Mouse (Mus musculus): ENCODE results near the gene Ascl5. TPM values are rescaled to one million over a fixed set of nuclear protein-coding genes. Genes with fewer than 3 reads are reported as not detected.

Gene Ascl5
- total and polyA plus RNA-seq, 2 experiments from 2014 or later, result 0.30 to 3.0 TPM

GRCm38 (mm10) chr1:136066621-136067020 lies 16.0 kb downstream of the Ascl5 start:
- no peak for TF ChIP-seq CTCF (IDR thresholded peaks at IDR 0.05)
- Histone ChIP-seq H3K9ac (replicated peaks; ENCODE audit: low read length, poor library complexity, severe bottlenecking) (no peak overlapping the region), H3K36me3 (ENCODE audit: insufficient read depth, low read length) (no peaks in the 10 kb centered on the region), H3K27me3 (ENCODE audit: insufficient read depth, low read length) (no peaks in the 10 kb centered on the region), H3K4me3 (ENCODE audit: low read depth, low read length) (no peak overlapping the region), H3K27ac (ENCODE audit: low read depth, low read length) (no peak overlapping the region), H3K4me1 (ENCODE audit: insufficient read depth, low read length) (no peaks in the 10 kb centered on the region), H3K4me2 (ENCODE audit: low read depth, low read length, poor library complexity, severe bottlenecking) (no peak overlapping the region), H3K9me3 (ENCODE audit: low read length) (no peaks in the 10 kb centered on the region)
- DNase-seq (ENCODE audit: low spot score) (no peak), ATAC-seq (ENCODE audit: low FRiP score) (no peak)
- 54% methylated on average over 1 of the region's 1 CpGs for WGBS

- ATAC-seq (ENCODE audit: low FRiP score) (no peak), DNase-seq (ENCODE audit: low spot score) (no peak)
- H3K36me3 ChIP-seq (ENCODE audit: insufficient read depth, low read length), result no peaks in the 10 kb centered on the region
- H3K4me2 ChIP-seq (ENCODE audit: low read depth, low read length, poor library complexity, severe bottlenecking), result no peak overlapping the region
- H3K27me3 ChIP-seq (ENCODE audit: insufficient read depth, low read length), result no peaks in the 10 kb centered on the region
- H3K4me1 ChIP-seq (ENCODE audit: insufficient read depth, low read length), result no peaks in the 10 kb centered on the region
- H3K9ac ChIP-seq (replicated peaks; ENCODE audit: low read length, poor library complexity, severe bottlenecking), result no peak overlapping the region
- no peak overlapping the region for H3K4me3 ChIP-seq (ENCODE audit: low read depth, low read length)
- H3K9me3 ChIP-seq (ENCODE audit: low read length), result no peaks in the 10 kb centered on the region
- WGBS, result 48% methylated on average over 3 of the region's 3 CpGs
- TF ChIP-seq CTCF (IDR thresholded peaks at IDR 0.05), result no peak
- no peak overlapping the region for H3K27ac ChIP-seq (ENCODE audit: low read depth, low read length)
These were observed 17.0 kb downstream of the Ascl5 start for GRCm38 (mm10) chr1:136067579-136067978.

GRCm38 (mm10) chr1:136076086-136076485 lies 25.5 kb downstream of the Ascl5 start:
- ATAC-seq (ENCODE audit: low FRiP score), result no peak

GRCm38 (mm10) chr1:136077656-136078055 lies 27.1 kb downstream of the Ascl5 start:
- DNase-seq (ENCODE audit: low spot score) (no peak), ATAC-seq (ENCODE audit: low FRiP score) (no peak)
- no peak overlapping the region for H3K4me3 ChIP-seq (ENCODE audit: low read depth, low read length)
- H3K36me3 ChIP-seq (ENCODE audit: insufficient read depth, low read length), result no peaks in the 10 kb centered on the region
- H3K4me1 ChIP-seq (ENCODE audit: insufficient read depth, low read length), result no peaks in the 10 kb centered on the region
- no peak overlapping the region for H3K4me2 ChIP-seq (ENCODE audit: low read depth, low read length, poor library complexity, severe bottlenecking)
- no peaks in the 10 kb centered on the region for H3K27me3 ChIP-seq (ENCODE audit: insufficient read depth, low read length)
- H3K9ac ChIP-seq (replicated peaks; ENCODE audit: low read length, poor library complexity, severe bottlenecking), result no peak overlapping the region
- 0 out of 2 replicates have a peak, but pooled peaks cover 3% of the 10 kb centered on the region for H3K9me3 ChIP-seq (ENCODE audit: low read length)
- WGBS, result 64% methylated on average over 4 of the region's 4 CpGs
- no peak overlapping the region; the same call in 1 of the 2 replicates for H3K27ac ChIP-seq (ENCODE audit: low read depth, low read length)
- TF ChIP-seq CTCF (IDR thresholded peaks at IDR 0.05), result no peak

More at GRCm38 (mm10) chr1:136076086-136076485, 25.5 kb downstream of the Ascl5 start:
- H3K4me2 ChIP-seq (ENCODE audit: low read depth, low read length, poor library complexity, severe bottlenecking), result no peak overlapping the region
- H3K36me3 ChIP-seq (ENCODE audit: insufficient read depth, low read length), result no peaks in the 10 kb centered on the region
- no peaks in the 10 kb centered on the region for H3K4me1 ChIP-seq (ENCODE audit: insufficient read depth, low read length)
- H3K27me3 ChIP-seq (ENCODE audit: insufficient read depth, low read length), result no peaks in the 10 kb centered on the region
- H3K9ac ChIP-seq (replicated peaks; ENCODE audit: low read length, poor library complexity, severe bottlenecking), result no peak overlapping the region
- peak; percentile 76 for TF ChIP-seq CTCF (IDR thresholded peaks at IDR 0.05)
- no peak overlapping the region for H3K4me3 ChIP-seq (ENCODE audit: low read depth, low read length)
- peak; percentile 50 for DNase-seq (ENCODE audit: low spot score)
- WGBS, result 9% methylated on average over 3 of the region's 3 CpGs
- H3K27ac ChIP-seq (ENCODE audit: low read depth, low read length), result no peak overlapping the region
- no peaks in the 10 kb centered on the region for H3K9me3 ChIP-seq (ENCODE audit: low read length)

- DNase-seq (ENCODE audit: low spot score), result no peak
- Histone ChIP-seq H3K4me3 (ENCODE audit: low read depth, low read length) (no peak overlapping the region), H3K4me1 (ENCODE audit: insufficient read depth, low read length) (no peaks in the 10 kb centered on the region), H3K36me3 (ENCODE audit: insufficient read depth, low read length) (no peaks in the 10 kb centered on the region), H3K27ac (ENCODE audit: low read depth, low read length) (no peak overlapping the region), H3K27me3 (ENCODE audit: insufficient read depth, low read length) (no peaks in the 10 kb centered on the region), H3K9ac (replicated peaks; ENCODE audit: low read length, poor library complexity, severe bottlenecking) (no peak overlapping the region), H3K4me2 (ENCODE audit: low read depth, low read length, poor library complexity, severe bottlenecking) (no peak overlapping the region), H3K9me3 (ENCODE audit: low read length) (0 out of 2 replicates have a peak, but pooled peaks cover 3% of the 10 kb centered on the region)
- 85% methylated on average over 1 of the region's 1 CpGs for WGBS
- TF ChIP-seq CTCF (IDR thresholded peaks at IDR 0.05), result no peak
- ATAC-seq (ENCODE audit: low FRiP score), result no peak
These were observed 30.6 kb downstream of the Ascl5 start for GRCm38 (mm10) chr1:136081161-136081560.

- Histone ChIP-seq H3K4me2 (ENCODE audit: low read depth, low read length, poor library complexity, severe bottlenecking) (no peak overlapping the region), H3K9ac (replicated peaks; ENCODE audit: low read length, poor library complexity, severe bottlenecking) (no peak overlapping the region), H3K4me1 (ENCODE audit: insufficient read depth, low read length) (peaks cover 8% of the 10 kb centered on the region; the same call in 1 of the 2 replicates), H3K4me3 (ENCODE audit: low read depth, low read length) (no peak overlapping the region), H3K27ac (ENCODE audit: low read depth, low read length) (no peak overlapping the region), H3K9me3 (ENCODE audit: low read length) (0 out of 2 replicates have a peak, but pooled peaks cover 3% of the 10 kb centered on the region), H3K27me3 (ENCODE audit: insufficient read depth, low read length) (no peaks in the 10 kb centered on the region), H3K36me3 (ENCODE audit: insufficient read depth, low read length) (no peaks in the 10 kb centered on the region)
- no peak for DNase-seq (ENCODE audit: low spot score)
- TF ChIP-seq CTCF (IDR thresholded peaks at IDR 0.05), result no peak
- 87% methylated on average over 3 of the region's 3 CpGs for WGBS
- ATAC-seq (ENCODE audit: low FRiP score), result no peak
These were observed 35.5 kb downstream of the Ascl5 start for GRCm38 (mm10) chr1:136085988-136086685.

Data from midbrain, postnatal 0 days (tissue).